Mouse (Mus musculus): Measurements from ENCODE around the gene St3gal6. TPM values are rescaled to one million over a fixed set of nuclear protein-coding genes. Genes with fewer than 3 reads are reported as not detected.

The St3gal6 gene
- polyA plus RNA-seq, 1 experiment from 2014 or later = 6.8 TPM

- Histone ChIP-seq H3K9ac (replicated peaks) (no peak overlapping the region), H3K36me3 (peaks cover 12% of the 10 kb centered on the region), H3K4me2 (replicated peaks) (no peak overlapping the region), H3K4me3 (no peak overlapping the region), H3K4me1 (no peaks in the 10 kb centered on the region), H3K9me3 (no peaks in the 10 kb centered on the region), H3K27ac (replicated peaks) (no peak overlapping the region), H3K27me3 (no peaks in the 10 kb centered on the region)
- no peak for ATAC-seq (replicated peaks)
- 78% methylated on average over 6 of the region's 6 CpGs for WGBS
Observed at GRCm38 (mm10) chr16:58450648-58451047, 73.4 kb downstream of the St3gal6 start.

GRCm38 (mm10) chr16:58449073-58449472 lies 75.0 kb downstream of the St3gal6 start:
- Histone ChIP-seq H3K4me2 (replicated peaks) (no peak overlapping the region), H3K27me3 (no peaks in the 10 kb centered on the region), H3K9ac (replicated peaks) (no peak overlapping the region), H3K4me1 (no peaks in the 10 kb centered on the region), H3K4me3 (no peak overlapping the region), H3K36me3 (peaks cover 12% of the 10 kb centered on the region), H3K9me3 (no peaks in the 10 kb centered on the region), H3K27ac (replicated peaks) (no peak overlapping the region)
- WGBS = 85% methylated on average over 4 of the region's 4 CpGs
- no peak for ATAC-seq (replicated peaks)

GRCm38 (mm10) chr16:58446281-58447259 lies 77.5 kb downstream of the St3gal6 start:
- no peak overlapping the region for H3K4me2 ChIP-seq (replicated peaks)
- no peak overlapping the region for H3K9ac ChIP-seq (replicated peaks)
- H3K4me3 ChIP-seq = no peak overlapping the region
- no peak overlapping the region for H3K27ac ChIP-seq (replicated peaks)
- no peaks in the 10 kb centered on the region for H3K9me3 ChIP-seq
- H3K4me1 ChIP-seq = no peaks in the 10 kb centered on the region
- WGBS = 98% methylated on average over 4 of the region's 4 CpGs
- H3K36me3 ChIP-seq = peaks cover 8% of the 10 kb centered on the region
- no peak; the same call in 1 of the 2 replicates for ATAC-seq (replicated peaks)
- no peaks in the 10 kb centered on the region for H3K27me3 ChIP-seq

GRCm38 (mm10) chr16:58444735-58445134 lies 79.3 kb downstream of the St3gal6 start:
- WGBS = 68% methylated on average over 6 of the region's 6 CpGs
- no peak for ATAC-seq (replicated peaks)
- Histone ChIP-seq H3K9me3 (no peaks in the 10 kb centered on the region), H3K36me3 (peaks cover under 1% of the 10 kb centered on the region; the same call in 1 of the 2 replicates), H3K9ac (replicated peaks) (no peak overlapping the region), H3K4me1 (no peaks in the 10 kb centered on the region), H3K27me3 (no peaks in the 10 kb centered on the region), H3K27ac (replicated peaks) (no peak overlapping the region), H3K4me3 (no peak overlapping the region), H3K4me2 (replicated peaks) (no peak overlapping the region)

- no peak for ATAC-seq (replicated peaks)
- WGBS = 93% methylated on average over 1 of the region's 1 CpGs
- no peak overlapping the region for H3K4me3 ChIP-seq
Observed at GRCm38 (mm10) chr16:58432384-58432783, 91.7 kb downstream of the St3gal6 start.

GRCm38 (mm10) chr16:58430246-58430645 lies 93.8 kb downstream of the St3gal6 start:
- no peak overlapping the region for H3K9ac ChIP-seq (replicated peaks)
- WGBS = 76% methylated on average over 7 of the region's 7 CpGs
- no peak overlapping the region for H3K4me3 ChIP-seq
- no peaks in the 10 kb centered on the region for H3K27me3 ChIP-seq
- H3K4me2 ChIP-seq (replicated peaks) = no peak overlapping the region
- H3K27ac ChIP-seq (replicated peaks) = no peak overlapping the region
- no peaks in the 10 kb centered on the region for H3K36me3 ChIP-seq
- ATAC-seq (replicated peaks) = no peak
- no peaks in the 10 kb centered on the region for H3K4me1 ChIP-seq
- H3K9me3 ChIP-seq = no peaks in the 10 kb centered on the region

More at GRCm38 (mm10) chr16:58432384-58432783, 91.7 kb downstream of the St3gal6 start:
- peaks cover 3% of the 10 kb centered on the region; the same call in 1 of the 2 replicates for H3K36me3 ChIP-seq
- H3K4me2 ChIP-seq (replicated peaks) = no peak overlapping the region
- no peaks in the 10 kb centered on the region for H3K27me3 ChIP-seq
- no peak overlapping the region for H3K27ac ChIP-seq (replicated peaks)
- H3K4me1 ChIP-seq = no peaks in the 10 kb centered on the region
- H3K9ac ChIP-seq (replicated peaks) = no peak overlapping the region
- H3K9me3 ChIP-seq = no peaks in the 10 kb centered on the region

GRCm38 (mm10) chr16:58421696-58422354 lies 102.2 kb downstream of the St3gal6 start:
- ATAC-seq (replicated peaks) = peak; percentile 57; the same call in 1 of the 2 replicates
- Histone ChIP-seq H3K27ac (replicated peaks) (no peak overlapping the region), H3K4me1 (peaks cover 9% of the 10 kb centered on the region), H3K4me2 (replicated peaks) (no peak overlapping the region), H3K27me3 (no peaks in the 10 kb centered on the region), H3K4me3 (no peak overlapping the region), H3K9ac (replicated peaks) (no peak overlapping the region), H3K9me3 (no peaks in the 10 kb centered on the region), H3K36me3 (no peaks in the 10 kb centered on the region)
- WGBS = 41% methylated on average over 11 of the region's 11 CpGs

Other genes starting within 250 kb of the St3gal6 start
- 5.0 and 6.2 TPM in 2 replicates for gene Dcbld2, start 115.8 kb downstream of the St3gal6 start, polyA plus RNA-seq (2015; fragmentation: Nextera tagmentation; extraction: Ambion mirVana)
- not detected in 2 replicates for gene Gm813, start 92.7 kb upstream of the St3gal6 start, polyA plus RNA-seq (2015; fragmentation: Nextera tagmentation; extraction: Ambion mirVana)
- not detected in 2 replicates for gene E330017A01Rik, start 114.5 kb upstream of the St3gal6 start, polyA plus RNA-seq (2015; fragmentation: Nextera tagmentation; extraction: Ambion mirVana)
- 12.2 and 13.1 TPM in 2 replicates for gene Cpox, start 146.0 kb upstream of the St3gal6 start, polyA plus RNA-seq (2015; fragmentation: Nextera tagmentation; extraction: Ambion mirVana)
- gene Gpr15, start 194.8 kb upstream of the St3gal6 start, polyA plus RNA-seq (2015; fragmentation: Nextera tagmentation; extraction: Ambion mirVana) = 0.23 TPM in 1 of 2 replicates, not detected in the other
- gene Cldnd1, start 203.7 kb upstream of the St3gal6 start, polyA plus RNA-seq (2015; fragmentation: Nextera tagmentation; extraction: Ambion mirVana) = 109 and 112 TPM in 2 replicates
- not detected in 2 replicates for gene Olfr172, start 238.9 kb upstream of the St3gal6 start, polyA plus RNA-seq (2015; fragmentation: Nextera tagmentation; extraction: Ambion mirVana)

Measured in forebrain, embryonic 15.5 days (tissue).